Mouse (Mus musculus) embryonic facial prominence, embryonic 11.5 days (tissue): Measurements from ENCODE around the gene Sept4. TPM values are rescaled to one million over a fixed set of nuclear protein-coding genes. Genes with fewer than 3 reads are reported as not detected.

Source experiments
- ATAC-seq: fragments of 200-750 bp; cut with Nextera tagmentation; replicated peaks from 2 replicates; pipeline ENCODE4 v1.8.0; 2017; ENCODE audit warnings: low read depth; ENCODE audit not compliant: insufficient number of reproducible peaks, low FRiP score, low TSS enrichment
- DNase-seq: peaks from one replicate; pipeline ENCODE4 v3.0.0-alpha.2; 2015; ENCODE audit warnings: low spot score
- H3K27ac ChIP-seq: fragments of 300-500 bp; sonication (generic); replicated peaks from 2 replicates; pipeline ENCODE4 v1.5.1; 2014; ENCODE audit warnings: mild to moderate bottlenecking, low read depth, low read length, control low read depth
- H3K27me3 ChIP-seq: fragments of 300-500 bp; sonication (generic); 2 replicates; pipeline ENCODE4 v1.6.1; 2014; ENCODE audit warnings: mild to moderate bottlenecking, low read length, moderate library complexity, mixed read lengths; ENCODE audit not compliant: control insufficient read depth, insufficient read depth
- H3K36me3 ChIP-seq: fragments of 300-500 bp; sonication (generic); replicated peaks from 2 replicates; pipeline ENCODE4 v1.6.1; 2014; ENCODE audit warnings: low read depth, mild to moderate bottlenecking, low read length, moderate library complexity, mixed read lengths; ENCODE audit not compliant: control insufficient read depth, insufficient read depth
- H3K4me1 ChIP-seq: fragments of 300-500 bp; sonication (generic); 2 replicates; pipeline ENCODE4 v1.6.1; 2014; ENCODE audit warnings: low read length, mixed read lengths; ENCODE audit not compliant: control insufficient read depth, insufficient read depth
- H3K4me2 ChIP-seq: fragments of 300-500 bp; sonication (generic); 2 replicates; pipeline ENCODE4 v1.6.1; 2014; ENCODE audit warnings: low read depth, mild to moderate bottlenecking, control low read depth, low read length, moderate library complexity
- H3K4me3 ChIP-seq: fragments of 300-500 bp; sonication (generic); 2 replicates; pipeline ENCODE4 v1.5.1; 2014; ENCODE audit warnings: low read depth, low read length, control low read depth
- H3K9ac ChIP-seq: fragments of 300-500 bp; sonication (generic); replicated peaks from 2 replicates; pipeline ENCODE4 v1.6.1; 2014; ENCODE audit warnings: mild to moderate bottlenecking, control low read depth, low read length
- H3K9me3 ChIP-seq: fragments of 300-500 bp; sonication (generic); replicated peaks from 2 replicates; pipeline ENCODE4 v1.6.1; 2016; ENCODE audit warnings: mild to moderate bottlenecking, low read length, inconsistent platforms, mixed read lengths; ENCODE audit not compliant: control insufficient read depth
- WGBS: fragments of 180-500 bp; shearing (Covaris S2); extraction: QIAGEN DNeasy Blood & Tissue Kit; methylation state at CpG from one replicate; pipeline ENCODE4 v1.1.7; 2014; 5-methylcytosine and 5-hydroxymethylcytosine counted together
- polyA plus RNA-seq: library from polyadenylated mRNA; unstranded; fragments of >200 nt; fragmentation: Nextera tagmentation; extraction: Ambion mirVana; gene quantifications from 2 replicates; pipeline ENCODE4 v1.2.1, GENCODE M21; 2014

The Sept4 gene
- polyA plus RNA-seq: 6.6 and 8.3 TPM in 2 replicates

DNA sequence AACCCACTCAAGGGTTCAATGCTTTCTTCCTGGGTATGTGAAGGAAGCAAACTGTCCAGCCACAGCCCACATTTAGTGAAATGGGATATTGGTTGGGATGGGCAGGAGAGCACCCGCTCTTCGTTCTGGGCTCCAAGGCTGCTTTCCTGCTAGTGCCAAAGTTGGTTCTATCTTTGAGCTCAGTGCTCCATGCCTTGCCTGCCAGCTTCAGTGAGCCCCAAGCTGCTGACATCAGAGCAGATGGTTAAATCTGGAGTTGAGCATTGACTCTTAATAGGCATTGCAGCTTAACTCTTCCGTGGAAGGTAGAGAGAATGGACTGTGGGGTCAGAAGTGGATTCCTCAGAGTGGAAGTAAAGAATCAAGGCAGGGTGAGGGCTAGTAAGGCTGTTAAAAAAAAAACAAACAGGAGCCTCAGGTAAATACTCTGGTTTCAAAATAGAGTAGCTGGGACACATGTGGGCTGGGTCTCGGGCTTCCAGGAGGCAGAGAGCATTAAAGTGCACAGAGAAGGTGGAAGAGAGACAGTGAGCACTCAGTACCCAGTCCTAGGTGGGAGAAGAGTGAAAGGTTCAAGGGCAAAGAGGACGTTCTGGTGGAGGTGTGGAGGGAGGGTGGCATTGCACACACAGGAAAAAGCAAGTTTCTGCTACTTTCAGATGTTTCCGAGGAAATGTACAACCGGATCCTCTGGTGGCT is at the start of gene Sept4:
Gene Sept4, plus strand, starts transcription at position 649 of the 699 bp plus-strand sequence.
- Histone ChIP-seq H3K9me3 (no peaks in the 10 kb centered on the region), H3K27ac (no peak within 1 kb of the TSS)
- WGBS: 80% methylated on average over 7 of the region's 7 CpGs

DNA sequence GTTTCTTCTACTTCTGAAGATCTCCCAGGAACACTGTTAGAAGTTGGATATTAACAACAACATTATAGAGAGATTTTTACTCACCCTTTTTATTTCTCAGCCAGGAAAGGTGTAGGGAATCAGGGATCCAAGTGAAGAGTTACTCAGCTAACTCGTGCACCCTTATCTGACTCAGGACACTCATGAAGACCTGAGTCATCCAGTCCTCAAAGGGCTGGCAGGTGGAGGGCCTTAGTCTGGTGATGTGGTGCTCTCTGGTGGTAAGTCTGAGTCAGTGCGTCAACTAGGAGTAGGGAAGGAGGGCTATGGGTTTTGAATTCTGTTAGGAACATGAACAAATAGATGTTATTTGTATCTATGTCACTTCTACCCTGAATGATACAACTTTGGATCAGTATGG is 49.4 kb upstream of the Sept4 start:
- no peak overlapping the region for H3K4me3 ChIP-seq
- no peak overlapping the region for H3K9ac ChIP-seq
- DNase-seq (peak; percentile 61), ATAC-seq (no peak)
- H3K27me3 ChIP-seq: no peaks in the 10 kb centered on the region
- H3K4me2 ChIP-seq: no peak overlapping the region
- 13% methylated on average over 2 of the region's 2 CpGs for WGBS
- H3K27ac ChIP-seq: no peak overlapping the region
- H3K36me3 ChIP-seq: no peaks in the 10 kb centered on the region
- H3K9me3 ChIP-seq: no peaks in the 10 kb centered on the region
- H3K4me1 ChIP-seq: no peaks in the 10 kb centered on the region

More for the DNA sequence above, at the start of gene Sept4:
- Histone ChIP-seq H3K9ac (no peak within 1 kb of the TSS), H3K4me3 (no peak within 1 kb of the TSS), H3K4me2 (no peak within 1 kb of the TSS), H3K4me1 (no peaks in the 10 kb centered on the region), H3K27me3 (no peaks in the 10 kb centered on the region), H3K36me3 (no peaks in the 10 kb centered on the region)
- no peak for ATAC-seq
- no peak for DNase-seq

DNA sequence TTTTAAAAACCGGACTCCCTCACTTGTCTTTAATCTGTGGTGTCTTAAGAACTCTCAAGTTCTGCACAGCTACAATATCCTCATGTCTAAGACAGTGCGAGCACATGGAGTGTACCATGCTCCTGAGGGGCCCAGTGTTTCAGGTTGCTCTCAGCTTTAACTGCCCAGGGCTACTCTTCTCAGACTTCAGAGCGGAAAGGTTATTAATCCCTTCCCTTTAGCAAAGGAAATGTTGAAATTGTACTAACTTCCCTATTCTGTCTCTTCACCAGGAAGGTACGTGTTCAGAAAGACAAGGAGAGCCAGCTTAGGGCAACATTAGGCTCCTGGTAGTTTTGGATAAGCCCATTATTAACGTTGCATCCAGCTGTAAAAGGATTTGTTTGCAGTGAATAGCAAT is 45.2 kb upstream of the Sept4 start:
- Histone ChIP-seq H3K27me3 (no peaks in the 10 kb centered on the region), H3K27ac (no peak overlapping the region), H3K9ac (no peak overlapping the region), H3K4me3 (no peak overlapping the region), H3K9me3 (no peaks in the 10 kb centered on the region), H3K4me1 (no peaks in the 10 kb centered on the region), H3K4me2 (no peak overlapping the region), H3K36me3 (no peaks in the 10 kb centered on the region)
- ATAC-seq: no peak
- WGBS: 70% methylated on average over 5 of the region's 5 CpGs
- DNase-seq: no peak

DNA sequence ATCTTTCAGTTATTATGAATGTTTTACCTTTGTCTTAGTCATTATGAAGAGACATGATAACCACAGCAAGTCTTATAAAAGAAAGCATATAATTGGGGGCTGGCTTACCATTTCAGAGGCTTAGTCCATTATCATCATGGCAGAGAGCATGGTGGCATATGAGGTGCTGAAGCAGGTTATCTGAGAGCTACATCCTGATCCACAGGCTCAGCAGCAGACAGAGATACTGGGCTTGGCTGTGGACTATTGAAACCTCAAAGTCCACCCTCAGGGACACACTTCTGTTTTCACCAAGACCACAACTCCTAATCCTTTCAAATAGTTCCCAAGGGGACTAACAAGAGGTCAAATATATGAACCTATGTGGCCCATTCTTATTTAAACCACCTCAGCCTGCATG is 44.7 kb upstream of the Sept4 start:
- Histone ChIP-seq H3K9ac (no peak overlapping the region), H3K9me3 (no peaks in the 10 kb centered on the region), H3K27me3 (no peaks in the 10 kb centered on the region), H3K4me3 (no peak overlapping the region), H3K27ac (no peak overlapping the region), H3K4me1 (no peaks in the 10 kb centered on the region), H3K36me3 (no peaks in the 10 kb centered on the region), H3K4me2 (no peak overlapping the region)
- ATAC-seq (no peak), DNase-seq (no peak)

DNA sequence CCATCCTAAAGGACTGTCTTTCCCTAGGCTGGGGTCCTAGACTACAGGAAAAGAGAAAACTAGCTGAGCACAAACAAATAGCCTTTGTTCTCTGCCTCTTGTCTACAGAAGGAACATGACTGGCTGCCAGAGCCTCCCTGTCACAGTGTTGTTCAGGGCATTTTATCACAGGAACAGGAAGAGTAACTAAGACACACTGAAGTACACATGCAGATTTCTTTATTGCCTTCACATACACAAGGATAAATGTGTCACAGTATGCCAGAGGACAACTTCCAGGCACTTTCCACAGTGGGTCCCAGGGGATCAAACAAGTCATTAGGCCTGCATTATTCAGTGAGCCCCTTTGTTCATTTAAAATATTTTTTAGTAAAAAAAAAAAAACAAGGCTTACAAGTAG is 43.9 kb upstream of the Sept4 start:
- Histone ChIP-seq H3K27me3 (no peaks in the 10 kb centered on the region), H3K4me1 (no peaks in the 10 kb centered on the region), H3K9ac (no peak overlapping the region), H3K9me3 (no peaks in the 10 kb centered on the region), H3K36me3 (no peaks in the 10 kb centered on the region), H3K27ac (no peak overlapping the region), H3K4me2 (no peak overlapping the region), H3K4me3 (no peak overlapping the region)
- DNase-seq: no peak
- ATAC-seq: no peak

DNA sequence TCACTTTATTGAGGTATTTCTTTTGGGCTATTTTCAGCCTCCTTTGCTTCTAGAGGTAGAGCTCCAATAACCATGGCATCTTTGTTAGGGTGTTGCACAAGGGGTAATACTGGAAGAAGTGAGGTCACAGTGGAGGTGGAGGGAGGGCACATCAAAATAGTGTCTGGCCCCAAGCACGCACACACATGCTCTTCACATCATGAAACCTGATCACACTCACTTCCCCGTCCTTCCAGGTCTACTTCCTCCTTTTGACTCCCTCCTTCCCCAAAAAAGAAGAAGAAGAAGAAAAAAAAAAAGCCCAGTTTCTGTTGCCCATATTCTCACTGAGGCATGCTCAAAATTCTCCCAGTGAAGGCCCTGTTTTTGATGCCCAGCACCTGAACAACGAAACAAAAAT is 41.3 kb upstream of the Sept4 start:
- Histone ChIP-seq H3K4me1 (no peaks in the 10 kb centered on the region), H3K4me2 (no peak overlapping the region), H3K4me3 (no peak overlapping the region), H3K9me3 (no peaks in the 10 kb centered on the region), H3K27ac (no peak overlapping the region), H3K27me3 (no peaks in the 10 kb centered on the region), H3K9ac (no peak overlapping the region), H3K36me3 (no peaks in the 10 kb centered on the region)
- ATAC-seq (no peak), DNase-seq (no peak)
- 55% methylated on average over 3 of the region's 3 CpGs for WGBS

DNA sequence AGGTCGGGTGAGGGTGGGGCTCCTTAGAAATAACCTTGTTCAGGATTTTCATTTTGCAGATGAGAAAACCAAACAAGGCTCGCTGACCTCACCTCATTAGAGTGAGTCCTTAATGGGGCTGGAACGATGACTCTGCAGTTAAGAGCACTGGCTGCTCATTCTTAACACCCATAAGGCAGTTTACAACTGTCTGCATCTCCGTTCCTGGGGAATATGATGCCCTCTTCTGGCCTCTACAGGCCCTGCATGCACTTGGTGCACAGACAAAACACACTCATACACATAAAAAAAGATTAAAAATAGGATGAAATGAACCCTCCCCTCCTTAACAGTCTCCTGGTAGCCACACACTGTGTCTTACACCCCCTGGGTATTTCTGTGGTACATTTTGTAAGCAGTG is 40.7 kb upstream of the Sept4 start:
- no peaks in the 10 kb centered on the region for H3K4me1 ChIP-seq
- 58% methylated on average over 4 of the region's 4 CpGs for WGBS
- no peak overlapping the region for H3K9ac ChIP-seq
- no peaks in the 10 kb centered on the region for H3K9me3 ChIP-seq
- no peak for ATAC-seq
- no peak overlapping the region for H3K27ac ChIP-seq
- H3K4me2 ChIP-seq: no peak overlapping the region
- H3K27me3 ChIP-seq: no peaks in the 10 kb centered on the region
- H3K4me3 ChIP-seq: no peak overlapping the region
- no peaks in the 10 kb centered on the region for H3K36me3 ChIP-seq
- DNase-seq: no peak

DNA sequence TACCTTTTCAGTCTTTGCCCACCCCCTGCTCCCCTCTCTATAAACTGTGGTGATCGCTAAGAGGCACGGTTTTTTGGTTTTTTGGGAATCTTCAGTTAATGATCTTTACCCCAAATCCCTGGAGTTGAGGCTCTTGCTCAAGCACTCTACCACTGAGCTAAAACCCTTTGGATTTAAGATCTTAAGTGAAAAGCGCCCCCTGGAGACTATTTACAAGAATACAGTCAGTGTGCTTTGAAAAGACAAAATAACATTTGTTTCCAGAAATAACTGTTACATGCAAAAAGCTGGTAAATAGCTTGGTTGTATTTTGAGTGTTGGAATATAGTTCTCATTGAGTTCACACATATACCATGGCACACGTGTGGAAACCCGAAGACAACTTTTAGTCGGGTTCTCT is 37.0 kb upstream of the Sept4 start:
- Histone ChIP-seq H3K4me1 (no peaks in the 10 kb centered on the region), H3K27ac (no peak overlapping the region), H3K27me3 (no peaks in the 10 kb centered on the region), H3K9me3 (no peaks in the 10 kb centered on the region), H3K4me3 (no peak overlapping the region), H3K36me3 (no peaks in the 10 kb centered on the region), H3K4me2 (no peak overlapping the region), H3K9ac (no peak overlapping the region)
- 50% methylated on average over 6 of the region's 6 CpGs for WGBS
- ATAC-seq: no peak
- DNase-seq: peak; percentile 56
